Mouse (Mus musculus) heart, postnatal 0 days (tissue): ENCODE measurements around the gene Natd1.

Source experiments
- CTCF ChIP-seq: IDR thresholded peaks from 2 replicates; pipeline ENCODE4 v1.5.1; 2016; ENCODE audit warnings: antibody characterized with exemption, control low read depth, low read depth
- EP300 ChIP-seq: IDR thresholded peaks from 2 replicates; pipeline ENCODE4 v1.6.1; 2016; ENCODE audit warnings: antibody characterized with exemption, low read depth

- no peak for TF ChIP-seq CTCF
- no peak for TF ChIP-seq EP300
These were observed 9.9 kb upstream of the Natd1 start for GRCm38 (mm10) chr11:60924498-60924897.
